In genomic region chr7:65370381-65370786, GRCm38 (mm10) we compare ENCODE assay signal across 8 mouse cellular contexts.
DNase-seq lines count a peak whose midpoint lies in the region; ATAC-seq and TF ChIP-seq lines count a peak whose summit lies in the region.

No protein-coding gene starts in this region.

- no peak for TF ChIP-seq CTCF in kidney, adult 2 months (conservative IDR thresholded peaks at IDR 0.05; ENCODE audit: insufficient read depth, insufficient read length, low read depth, low read length)

- no peaks in the 10 kb centered on the region for H3K36me3 ChIP-seq in kidney, adult 2 months (ENCODE audit: control insufficient read depth, insufficient read depth, low read length)
- no peaks in the 10 kb centered on the region for H3K36me3 ChIP-seq in embryonic facial prominence, embryonic 14.5 days (ENCODE audit: control insufficient read depth, insufficient read depth, low read length)
- H3K36me3 ChIP-seq in hindbrain, embryonic 11.5 days (ENCODE audit: control insufficient read depth, insufficient read depth, low read length), result no peaks in the 10 kb centered on the region
- no peaks in the 10 kb centered on the region for H3K36me3 ChIP-seq in liver, embryonic 11.5 days (ENCODE audit: control insufficient read depth, insufficient read depth, low read length)
- H3K36me3 ChIP-seq in neural tube, embryonic 13.5 days, result no peaks in the 10 kb centered on the region

- no peaks in the 10 kb centered on the region for H3K27me3 ChIP-seq in kidney, adult 2 months (replicated peaks; ENCODE audit: control insufficient read depth, insufficient read depth, low read length)
- no peaks in the 10 kb centered on the region for H3K27me3 ChIP-seq in embryonic facial prominence, embryonic 14.5 days (replicated peaks; ENCODE audit: control insufficient read depth, insufficient read depth, low read length)
- no peaks in the 10 kb centered on the region for H3K27me3 ChIP-seq in hindbrain, embryonic 11.5 days (ENCODE audit: control insufficient read depth, insufficient read depth, low read length)
- H3K27me3 ChIP-seq in liver, embryonic 11.5 days (replicated peaks; ENCODE audit: control insufficient read depth, insufficient read depth, low read length), result peaks cover 34% of the 10 kb centered on the region
- no peaks in the 10 kb centered on the region for H3K27me3 ChIP-seq in neural tube, embryonic 13.5 days

- peak; percentile 11 for ATAC-seq in embryonic facial prominence, embryonic 14.5 days (ENCODE audit: low read depth)
- peak; percentile 63; the same call in 1 of the 2 replicates for ATAC-seq in hindbrain, embryonic 11.5 days (ENCODE audit: low FRiP score)
- peak; percentile 30; the same call in 1 of the 2 replicates for ATAC-seq in liver, embryonic 11.5 days (replicated peaks; ENCODE audit: low FRiP score)
- ATAC-seq in neural tube, embryonic 13.5 days (ENCODE audit: low read depth), result peak; percentile 58

- H3K4me2 ChIP-seq in embryonic facial prominence, embryonic 14.5 days (ENCODE audit: low read depth, low read length), result peak overlapping the region; percentile 61
- peak overlapping the region; percentile 76 for H3K4me2 ChIP-seq in hindbrain, embryonic 11.5 days (replicated peaks; ENCODE audit: low read depth, low read length)
- H3K4me2 ChIP-seq in liver, embryonic 11.5 days, result peak overlapping the region; percentile 74
- peak overlapping the region; percentile 85 for H3K4me2 ChIP-seq in neural tube, embryonic 13.5 days

- peaks cover 16% of the 10 kb centered on the region; the same call in 1 of the 2 replicates for H3K4me1 ChIP-seq in kidney, adult 2 months (ENCODE audit: control insufficient read depth, insufficient read depth, low read length)
- peaks cover 8% of the 10 kb centered on the region for H3K4me1 ChIP-seq in embryonic facial prominence, embryonic 14.5 days (ENCODE audit: control insufficient read depth, insufficient read depth, low read length)
- peaks cover 7% of the 10 kb centered on the region; the same call in 1 of the 2 replicates for H3K4me1 ChIP-seq in hindbrain, embryonic 11.5 days (replicated peaks; ENCODE audit: control insufficient read depth, insufficient read depth, low read length)
- H3K4me1 ChIP-seq in liver, embryonic 11.5 days (replicated peaks; ENCODE audit: control insufficient read depth, insufficient read depth, low read length), result peaks cover 10% of the 10 kb centered on the region; the same call in 1 of the 2 replicates
- H3K4me1 ChIP-seq in neural tube, embryonic 13.5 days (replicated peaks), result peaks cover 43% of the 10 kb centered on the region

- peak overlapping the region; percentile 93 for H3K4me3 ChIP-seq in kidney, adult 2 months (ENCODE audit: insufficient read depth, low read depth, low read length)
- peak overlapping the region; percentile 83 for H3K4me3 ChIP-seq in embryonic facial prominence, embryonic 14.5 days (ENCODE audit: low read depth, low read length)
- peak overlapping the region; percentile 86 for H3K4me3 ChIP-seq in hindbrain, embryonic 11.5 days (ENCODE audit: low read depth, low read length)
- H3K4me3 ChIP-seq in liver, embryonic 11.5 days (ENCODE audit: low read depth, low read length), result peak overlapping the region; percentile 78
- H3K4me3 ChIP-seq in neural tube, embryonic 13.5 days, result peak overlapping the region; percentile 81

- 2% methylated on average over 37 of the region's 46 CpGs for WGBS in kidney, adult 2 months
- under 1% methylated on average over 21 of the region's 46 CpGs for WGBS in embryonic facial prominence, embryonic 14.5 days
- under 1% methylated on average over 19 of the region's 46 CpGs for WGBS in hindbrain, embryonic 11.5 days
- WGBS in liver, embryonic 11.5 days, result under 1% methylated on average over 43 of the region's 46 CpGs
- under 1% methylated on average over 30 of the region's 46 CpGs for WGBS in neural tube, embryonic 13.5 days

- no peaks in the 10 kb centered on the region for H3K9me3 ChIP-seq in embryonic facial prominence, embryonic 14.5 days (ENCODE audit: control insufficient read depth, low read length)
- no peaks in the 10 kb centered on the region for H3K9me3 ChIP-seq in hindbrain, embryonic 11.5 days (ENCODE audit: control insufficient read depth, low read length)
- H3K9me3 ChIP-seq in liver, embryonic 11.5 days (ENCODE audit: control insufficient read depth, low read length), result no peaks in the 10 kb centered on the region
- no peaks in the 10 kb centered on the region for H3K9me3 ChIP-seq in neural tube, embryonic 13.5 days

- DNase-seq in kidney, adult 2 months, result no peak
- DNase-seq in kidney, postnatal 14 days, result no peak
- DNase-seq in NIH3T3 (ENCODE audit: low read depth), result peak; percentile 39
- DNase-seq in embryonic facial prominence, embryonic 14.5 days (ENCODE audit: low spot score), result peak; percentile 58
- DNase-seq in hindbrain, embryonic 11.5 days (ENCODE audit: low spot score), result peak; percentile 61
- peak; percentile 62 for DNase-seq in liver, embryonic 11.5 days (ENCODE audit: low spot score)
- DNase-seq in left cerebral cortex, adult 18-20 months (ENCODE audit: low spot score in 2 of 2), result no peak

- no peak for TF ChIP-seq POLR2A in kidney, adult 2 months (IDR thresholded peaks at IDR 0.05; ENCODE audit: low read depth, low read length)

- no peak overlapping the region for H3K27ac ChIP-seq in kidney, adult 2 months (ENCODE audit: insufficient read depth, low read depth, low read length)
- peak overlapping the region; percentile 93 for H3K27ac ChIP-seq in embryonic facial prominence, embryonic 14.5 days (replicated peaks; ENCODE audit: low read depth, low read length)
- H3K27ac ChIP-seq in hindbrain, embryonic 11.5 days (ENCODE audit: low read depth, low read length), result peak overlapping the region; percentile 82
- H3K27ac ChIP-seq in liver, embryonic 11.5 days (ENCODE audit: low read depth, low read length), result peak overlapping the region; percentile 85
- H3K27ac ChIP-seq in neural tube, embryonic 13.5 days (replicated peaks), result peak overlapping the region; percentile 88

- peak overlapping the region; percentile 88 for H3K9ac ChIP-seq in embryonic facial prominence, embryonic 14.5 days (ENCODE audit: low read depth, low read length)
- H3K9ac ChIP-seq in hindbrain, embryonic 11.5 days (ENCODE audit: low read depth, low read length), result peak overlapping the region; percentile 84
- peak overlapping the region; percentile 72 for H3K9ac ChIP-seq in liver, embryonic 11.5 days (ENCODE audit: low read depth, low read length)
- H3K9ac ChIP-seq in neural tube, embryonic 13.5 days, result peak overlapping the region; percentile 82

Comparison
In these comparisons a context has a peak if more than half of its experiments do, and no peak if none do; other contexts are left out.
1. DNase-seq: peak in NIH3T3 (single experiment), embryonic facial prominence, embryonic 14.5 days (single experiment), hindbrain, embryonic 11.5 days (single experiment) and liver, embryonic 11.5 days (single experiment); none in kidney, adult 2 months (single experiment), kidney, postnatal 14 days (single experiment) and left cerebral cortex, adult 18-20 months (0 of 2).
2. ATAC-seq: peak in every context shown above with its lines; median percentile 63 in hindbrain, embryonic 11.5 days; 58 in neural tube, embryonic 13.5 days; 30 in liver, embryonic 11.5 days; 11 in embryonic facial prominence, embryonic 14.5 days.
3. Peak in every context shown above with its lines, with median percentiles within 50 percentile points of each other: H3K4me3 ChIP-seq, H3K4me2 ChIP-seq and H3K9ac ChIP-seq.